Mouse (Mus musculus) right cerebral cortex, postnatal 36 days (tissue): Measurements from ENCODE around the gene Gtf2h4.

ENCODE experiments used
- DNase-seq, 2 experiments: peaks; one replicate each; pipeline ENCODE4 v3.0.0; 2022; ENCODE audit warnings: low spot score in 2 of 2, mixed read lengths in 1 of 2

Gtf2h4 gene

GRCm38 (mm10) chr17:35673416-35674035, at the start of gene Gtf2h4:
Gtf2h4 (minus strand) TSS chr17:35673739.
- peak; percentile 86 to 94 for DNase-seq

- no peak for DNase-seq
Observed at GRCm38 (mm10) chr17:35721676-35722075, 48.1 kb upstream of the Gtf2h4 start.

DNA sequence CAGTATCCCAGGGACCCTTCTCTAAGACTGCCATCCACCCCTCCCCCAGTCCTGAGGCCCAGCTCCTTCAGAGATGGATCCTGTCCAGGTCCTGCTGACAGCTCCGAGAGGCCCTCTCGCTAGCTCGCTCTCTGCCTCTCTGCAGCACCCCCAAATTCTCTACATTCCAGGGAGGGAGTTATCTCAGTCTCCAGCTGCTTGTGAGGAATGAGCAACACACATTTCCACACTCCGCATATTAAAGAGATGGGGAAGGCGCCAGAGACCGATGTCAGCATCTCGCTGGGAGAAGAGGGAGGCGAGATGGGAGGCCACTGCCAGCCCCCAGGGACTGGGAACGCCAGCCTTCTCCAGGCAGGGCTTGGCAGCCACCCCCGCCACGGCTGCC, 46.8 kb upstream of the Gtf2h4 start:
- no peak for DNase-seq

DNA sequence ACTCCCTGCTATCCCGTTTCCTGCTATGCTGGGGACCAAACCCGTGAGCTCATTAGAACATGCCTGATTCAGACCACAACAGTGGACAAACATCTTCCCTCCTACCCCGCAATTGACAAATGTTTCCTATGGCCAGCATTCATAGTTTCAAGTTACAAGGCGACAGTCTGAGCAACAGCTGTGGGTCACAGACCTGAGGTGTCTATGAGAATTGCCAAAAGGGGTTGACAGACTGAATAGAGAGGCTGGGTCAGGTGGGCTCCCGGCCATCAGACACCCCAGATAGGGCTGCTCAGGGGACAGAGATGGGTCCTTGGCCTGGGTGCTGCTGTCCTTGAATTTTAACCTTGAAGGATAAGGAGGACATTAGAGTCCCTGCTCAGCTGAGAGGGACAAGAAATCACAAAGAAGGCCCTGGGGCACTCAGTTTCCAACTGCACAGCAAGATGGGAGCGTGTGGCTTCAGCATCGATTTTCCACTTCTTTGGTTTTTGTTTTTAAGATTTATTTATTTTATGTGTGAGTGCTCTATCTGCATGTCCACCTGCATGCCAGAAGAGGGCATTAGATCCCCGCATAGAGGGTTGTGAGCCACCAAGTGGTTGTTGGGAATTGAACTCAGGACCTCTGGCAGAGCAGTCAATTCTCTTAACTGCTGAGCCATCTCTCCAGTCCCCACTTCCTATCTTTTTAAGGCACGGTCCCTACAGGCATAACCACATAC, 46.2 kb upstream of the Gtf2h4 start:
- no peak for DNase-seq

DNA sequence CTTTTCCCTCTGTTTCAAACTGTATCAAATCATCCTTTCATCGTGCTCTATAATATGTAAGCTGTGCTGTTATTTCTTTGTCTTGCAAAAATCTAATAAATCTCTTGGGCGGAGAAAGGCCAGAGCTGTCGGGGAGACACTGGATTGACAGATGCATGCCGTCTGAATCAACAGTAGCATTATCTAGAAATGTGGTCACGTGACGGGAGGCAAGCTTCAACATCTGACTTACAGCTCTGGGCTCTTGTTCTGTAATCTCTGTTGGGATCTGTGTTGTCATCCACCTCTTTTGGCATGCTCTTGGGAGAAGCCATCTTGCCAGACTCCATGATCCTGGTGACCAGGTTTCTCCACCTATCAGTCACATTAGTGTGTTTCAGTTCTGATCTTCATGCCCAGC, 43.5 kb upstream of the Gtf2h4 start:
- DNase-seq = no peak

DNA sequence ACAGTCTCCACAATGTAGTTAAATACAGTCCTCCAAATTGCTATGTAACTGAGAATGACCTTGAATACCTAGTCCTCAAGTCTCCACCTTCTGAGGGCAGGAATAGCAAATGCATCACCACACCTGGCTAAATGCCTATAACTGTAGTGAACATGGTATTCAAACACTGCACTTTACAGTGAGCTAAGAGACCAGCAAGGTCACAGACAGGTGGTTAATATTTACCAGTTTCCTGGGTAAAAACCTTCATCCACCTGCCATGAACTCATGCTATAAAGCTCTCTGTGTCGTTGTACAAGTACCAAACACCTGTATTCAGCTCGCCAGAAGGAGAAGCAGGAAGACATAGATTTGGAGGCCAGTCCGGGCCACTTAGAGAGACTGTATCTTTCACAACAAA, 42.6 kb upstream of the Gtf2h4 start:
- DNase-seq = no peak

DNA sequence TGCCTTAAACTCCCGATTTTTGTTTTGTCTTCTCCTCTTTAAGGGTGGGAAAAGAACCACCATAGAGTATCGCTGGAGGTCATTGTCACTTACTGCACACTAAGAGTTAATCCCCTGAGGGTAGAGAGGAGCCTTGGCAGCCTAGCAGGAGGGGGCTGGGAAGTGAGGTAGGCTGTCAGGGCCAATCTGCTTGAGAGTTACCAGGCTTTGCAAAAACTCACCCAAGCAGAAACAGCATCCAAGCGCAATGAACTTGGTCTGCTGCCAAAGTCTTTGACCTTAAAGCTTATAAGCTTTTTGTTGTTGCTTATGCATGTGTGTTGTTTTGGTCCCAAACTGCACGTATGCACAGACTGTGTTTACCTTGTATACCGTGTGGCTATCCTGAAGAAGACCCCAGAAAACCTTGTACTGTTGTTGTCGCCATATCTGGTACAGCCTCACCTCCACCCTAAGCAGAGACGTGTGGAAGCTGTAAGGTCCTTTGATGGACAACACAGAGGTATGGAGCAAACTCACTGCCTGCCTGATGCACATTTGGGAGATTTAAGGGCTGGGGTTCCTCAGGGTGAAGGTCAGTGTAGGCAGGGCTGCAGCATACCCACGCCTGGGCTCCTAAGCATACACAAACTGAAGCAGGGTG, 37.3 kb upstream of the Gtf2h4 start:
- DNase-seq = no peak

GRCm38 (mm10) chr17:35708611-35709010, 35.1 kb upstream of the Gtf2h4 start:
- DNase-seq = no peak

DNA sequence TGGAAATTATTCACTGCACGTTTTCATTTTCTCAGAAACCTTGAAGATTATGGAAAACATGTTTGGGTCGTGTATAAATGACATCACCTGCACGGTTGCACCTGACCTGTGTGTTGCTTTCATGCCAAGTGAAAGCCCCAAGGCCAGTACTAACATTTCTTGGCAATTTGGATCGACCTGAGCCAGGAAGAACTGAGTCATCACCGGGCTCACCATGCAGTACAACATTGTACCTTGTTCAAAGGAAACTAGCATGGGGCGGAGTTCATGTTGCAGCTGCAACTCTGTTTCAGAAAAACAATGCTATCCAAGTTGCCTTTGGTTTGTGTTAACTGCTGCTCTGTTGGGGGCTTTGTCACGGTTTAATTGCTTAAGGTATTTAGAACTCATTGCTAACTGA, 34.4 kb upstream of the Gtf2h4 start:
- DNase-seq = no peak

- no peak for DNase-seq
Observed at GRCm38 (mm10) chr17:35705836-35706235, 32.3 kb upstream of the Gtf2h4 start.

DNA sequence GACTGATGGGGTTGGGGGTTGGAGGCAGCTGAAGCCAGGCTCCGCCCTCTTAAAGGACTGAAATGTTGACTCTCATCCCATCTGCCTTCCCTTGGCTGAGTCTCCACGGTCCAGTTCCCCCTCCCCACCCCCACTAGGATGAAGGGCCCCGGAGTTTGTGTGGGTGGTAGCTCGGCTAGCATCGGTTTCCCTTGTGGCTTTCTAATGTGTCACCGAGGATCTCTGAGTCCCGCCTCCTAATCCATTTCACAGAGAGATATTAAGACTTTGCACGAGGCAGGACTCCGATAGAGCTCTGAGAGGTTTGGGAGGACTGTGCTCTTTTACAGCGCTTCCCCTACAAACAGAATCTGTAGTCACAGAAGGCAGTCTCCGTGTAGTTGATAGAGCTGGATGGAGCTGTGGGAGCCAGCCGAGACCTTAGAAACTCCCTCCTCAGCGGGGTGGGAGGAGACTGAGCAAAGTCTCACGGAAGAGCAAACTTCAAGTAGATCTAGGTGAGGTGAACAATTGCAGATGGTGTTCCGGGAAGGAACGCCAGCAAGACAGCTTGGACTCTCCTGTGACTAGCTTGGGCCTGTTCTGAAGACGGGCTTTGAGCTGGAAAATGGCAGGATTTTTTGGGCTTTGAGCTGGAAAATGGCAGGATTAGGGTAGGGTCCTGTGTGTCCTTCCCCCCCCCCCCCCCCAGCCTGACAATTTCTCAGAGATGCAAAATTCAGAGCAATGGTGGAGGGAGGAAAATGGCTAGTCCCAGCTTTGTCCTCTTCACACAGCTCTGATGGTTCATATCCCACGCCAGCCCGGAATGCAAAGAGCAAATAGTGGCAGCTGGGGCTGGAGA, 31.3 kb upstream of the Gtf2h4 start, which contains the start of gene Ddr1:
Ddr1 (minus strand) TSS at position 1 of the 844 bp plus-strand sequence.
- no peak for DNase-seq

DNA sequence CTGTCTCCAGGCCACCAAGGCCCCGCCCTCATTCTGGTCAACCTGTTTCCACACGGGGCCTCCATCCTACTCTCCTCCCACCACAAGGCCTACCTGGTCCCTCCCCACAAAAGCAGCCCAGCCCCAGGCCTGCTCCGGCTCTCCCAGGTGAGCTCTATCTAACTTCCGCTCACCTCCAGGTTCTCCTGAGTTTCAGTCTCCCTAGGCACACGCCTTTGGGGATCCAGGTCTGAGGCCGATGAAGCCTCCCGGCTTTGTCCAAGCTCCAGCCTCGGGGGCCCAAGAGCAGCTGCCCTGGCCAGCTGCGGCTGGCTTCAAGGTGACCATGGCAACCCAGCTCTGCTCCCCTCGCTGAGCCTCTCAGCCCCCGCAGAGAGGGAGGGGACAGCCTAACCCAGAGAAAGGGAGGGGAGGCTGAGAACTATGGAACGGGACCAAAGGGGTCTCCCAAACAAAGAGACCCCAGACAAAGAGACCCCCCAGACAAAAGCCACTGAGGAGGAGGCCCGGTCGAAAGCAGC, 30.3 kb upstream of the Gtf2h4 start:
- no peak for DNase-seq

DNA sequence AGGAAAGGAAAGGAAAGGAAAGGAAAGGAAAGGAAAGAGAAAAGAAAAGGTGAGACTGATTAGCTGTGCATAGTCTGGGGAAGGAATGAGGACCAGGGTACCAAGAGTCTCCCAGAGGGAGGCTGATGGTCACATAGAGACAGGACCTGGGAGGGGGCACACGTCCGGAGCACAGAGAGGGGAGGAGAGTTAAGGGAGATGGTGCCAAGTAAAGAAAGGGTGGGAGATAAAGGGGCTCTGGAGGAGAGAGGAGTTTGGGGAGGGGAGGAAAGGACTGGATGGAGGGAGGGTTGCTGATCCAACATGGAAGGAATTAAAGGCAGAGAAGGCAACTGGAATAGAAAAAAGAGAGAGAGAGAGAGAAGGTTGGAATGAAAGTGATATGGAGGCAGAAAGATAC, 29.5 kb upstream of the Gtf2h4 start:
- no peak for DNase-seq

DNA sequence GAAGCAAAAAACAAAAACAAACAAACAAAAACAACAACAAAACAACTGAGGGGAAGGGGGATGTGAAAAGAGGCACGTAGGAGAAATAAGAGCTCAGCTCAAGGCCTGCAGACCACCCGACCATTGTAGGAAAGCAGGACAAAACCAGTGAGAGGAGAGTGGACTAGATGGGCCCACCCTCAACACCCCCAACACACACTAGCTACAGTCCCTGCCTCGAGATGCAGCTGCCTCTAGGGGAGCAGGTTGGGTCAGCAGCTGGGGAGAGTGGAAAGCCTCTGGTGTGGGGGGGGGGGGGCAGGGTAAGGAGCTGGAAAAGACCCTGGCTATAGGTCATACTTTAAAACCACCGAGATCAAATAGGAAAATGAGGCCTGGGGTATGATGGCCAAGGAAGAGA, 29.1 kb upstream of the Gtf2h4 start:
- DNase-seq = no peak

GRCm38 (mm10) chr17:35701978-35702461, 28.5 kb upstream of the Gtf2h4 start:
- DNase-seq = no peak

GRCm38 (mm10) chr17:35701203-35701977, 27.9 kb upstream of the Gtf2h4 start:
- DNase-seq = no peak

- peak; percentile 74 to 75 for DNase-seq
Observed at GRCm38 (mm10) chr17:35700371-35700961, 26.9 kb upstream of the Gtf2h4 start.

DNA sequence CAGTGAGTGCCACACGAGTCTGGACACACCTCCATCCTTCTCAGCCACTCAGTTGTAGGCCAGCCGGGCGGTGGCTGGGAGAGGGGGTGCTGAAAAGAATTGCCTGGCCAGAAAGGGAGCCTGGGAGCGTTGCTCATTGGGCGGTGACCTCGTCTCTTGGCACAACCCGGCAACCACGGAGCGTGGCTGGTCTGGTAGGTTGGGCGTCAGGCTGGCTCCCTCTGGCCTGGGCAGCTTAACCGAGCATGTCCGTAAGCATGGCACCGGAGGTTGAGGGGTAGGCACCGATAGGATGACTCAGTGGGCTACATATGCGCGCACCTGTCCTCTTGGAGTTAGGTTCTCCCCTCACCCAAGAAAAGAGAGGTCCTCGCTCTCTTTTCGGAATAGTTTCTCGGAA, 26.4 kb upstream of the Gtf2h4 start:
- peak; percentile 54 to 56 for DNase-seq

DNA sequence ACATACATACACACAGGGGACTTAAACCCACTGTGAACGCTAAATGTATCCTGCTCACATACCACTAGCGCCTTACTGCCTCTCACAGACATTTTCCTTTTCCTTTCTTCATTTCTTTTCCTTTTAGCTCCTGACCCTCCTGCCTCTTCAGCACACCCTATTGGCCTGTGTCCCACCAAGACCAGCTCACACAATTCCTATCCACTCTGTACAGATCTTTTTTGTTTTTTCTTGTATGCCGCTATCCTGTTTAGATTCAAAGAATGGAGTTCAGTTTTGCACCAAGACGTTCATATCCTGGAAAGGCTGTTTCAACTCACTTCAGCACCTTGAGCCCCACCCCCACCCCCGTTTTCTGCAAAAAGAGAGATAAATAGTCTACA, 25.0 kb upstream of the Gtf2h4 start:
- DNase-seq = no peak

DNA sequence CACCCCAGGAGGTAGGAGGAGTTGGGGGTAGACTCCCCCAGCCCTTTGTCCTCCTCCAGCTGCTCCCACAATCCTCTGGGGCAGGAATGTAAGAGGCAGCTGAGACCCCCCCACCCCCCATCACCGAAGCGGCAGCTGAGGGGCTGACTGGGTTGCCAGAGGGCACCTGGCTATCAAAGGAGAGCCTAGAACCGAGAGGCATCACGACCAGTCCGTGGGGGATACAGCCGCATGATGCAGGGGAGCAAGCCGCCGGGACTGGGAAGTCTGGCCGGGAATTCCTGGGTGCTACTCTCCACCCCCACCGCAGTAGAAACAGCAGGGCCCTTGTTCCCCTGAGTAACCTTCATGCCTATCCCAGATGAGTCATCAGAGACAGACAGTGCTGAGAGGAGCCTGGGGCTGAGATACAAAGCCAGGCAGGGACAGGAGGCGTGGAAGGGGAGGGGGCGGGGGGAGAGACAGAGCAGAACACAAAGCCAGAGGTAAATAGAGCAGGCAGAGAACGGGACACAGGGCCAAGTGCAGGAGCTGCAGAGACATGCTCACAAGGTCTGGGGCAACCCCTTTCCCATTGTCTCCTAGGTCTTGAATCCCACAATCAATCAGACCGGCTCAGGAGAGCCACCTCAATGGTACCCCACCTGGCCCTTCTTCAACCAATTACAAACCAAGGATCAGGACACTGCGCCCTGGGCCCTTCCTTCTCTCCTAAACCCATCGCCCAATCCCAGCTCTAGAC, 24.4 kb upstream of the Gtf2h4 start:
- DNase-seq = no peak
